Mouse (Mus musculus) lung, embryonic 14.5 days (tissue): Measurements from ENCODE around the gene Gm20388. TPM values are rescaled to one million over a fixed set of nuclear protein-coding genes. Genes with fewer than 3 reads are reported as not detected.
A peak's percentile ranks its signal among the peaks of the same experiment; 100 is the strongest.

Experiments used
- ATAC-seq: fragments of 200-750 bp; cut with Nextera tagmentation; 2 replicates; pipeline ENCODE4 v1.8.0; 2017; ENCODE audit warnings: mild to moderate bottlenecking, moderate TSS enrichment, moderate library complexity; ENCODE audit not compliant: insufficient read depth
- DNase-seq: peaks from one replicate; pipeline ENCODE4 v3.0.0-alpha.2; 2015
- H3K27ac ChIP-seq: fragments of 300-500 bp; sonication (generic); 2 replicates; pipeline ENCODE4 v1.5.1; 2014; ENCODE audit warnings: low read depth, mild to moderate bottlenecking, moderate library complexity
- H3K27me3 ChIP-seq: fragments of 300-500 bp; sonication (generic); 2 replicates; pipeline ENCODE4 v1.6.1; 2014; ENCODE audit warnings: low read length, control low read depth; ENCODE audit not compliant: insufficient read depth
- H3K36me3 ChIP-seq: fragments of 300-500 bp; sonication (generic); 2 replicates; pipeline ENCODE4 v1.6.1; 2014; ENCODE audit warnings: control low read depth; ENCODE audit not compliant: insufficient read depth
- H3K4me1 ChIP-seq: fragments of 300-500 bp; sonication (generic); 2 replicates; pipeline ENCODE4 v1.6.1; 2014; ENCODE audit warnings: antibody characterized with exemption, control low read depth; ENCODE audit not compliant: insufficient read depth
- H3K4me2 ChIP-seq: fragments of 300-500 bp; sonication (generic); 2 replicates; pipeline ENCODE4 v1.6.1; 2014; ENCODE audit warnings: mild to moderate bottlenecking
- H3K4me3 ChIP-seq: fragments of 300-500 bp; sonication (generic); 2 replicates; pipeline ENCODE4 v1.5.1; 2014; ENCODE audit warnings: low read depth, low read length
- H3K9ac ChIP-seq: fragments of 300-500 bp; sonication (generic); 2 replicates; pipeline ENCODE4 v1.6.1; 2014
- H3K9me3 ChIP-seq: fragments of 300-500 bp; sonication (generic); 2 replicates; pipeline ENCODE4 v1.6.1; 2016; ENCODE audit warnings: low read depth, low read length, control low read depth
- CTCF ChIP-seq: IDR thresholded peaks from 2 replicates; pipeline ENCODE4 v1.5.1; 2016; ENCODE audit warnings: antibody characterized with exemption, low read depth
- WGBS: fragments of 180-500 bp; shearing (Covaris S2); extraction: QIAGEN DNeasy Blood & Tissue Kit; methylation state at CpG from one replicate; pipeline ENCODE4 v1.1.7; 2014; 5-methylcytosine and 5-hydroxymethylcytosine counted together
- polyA plus RNA-seq: library from polyadenylated mRNA; unstranded; fragments of >200 nt; fragmentation: Nextera tagmentation; extraction: Ambion mirVana; gene quantifications from 2 replicates; pipeline ENCODE4 v1.2.1, GENCODE M21; 2014

Gm20388 gene
- polyA plus RNA-seq, 1 experiment from 2014 or later, result not detected

DNA sequence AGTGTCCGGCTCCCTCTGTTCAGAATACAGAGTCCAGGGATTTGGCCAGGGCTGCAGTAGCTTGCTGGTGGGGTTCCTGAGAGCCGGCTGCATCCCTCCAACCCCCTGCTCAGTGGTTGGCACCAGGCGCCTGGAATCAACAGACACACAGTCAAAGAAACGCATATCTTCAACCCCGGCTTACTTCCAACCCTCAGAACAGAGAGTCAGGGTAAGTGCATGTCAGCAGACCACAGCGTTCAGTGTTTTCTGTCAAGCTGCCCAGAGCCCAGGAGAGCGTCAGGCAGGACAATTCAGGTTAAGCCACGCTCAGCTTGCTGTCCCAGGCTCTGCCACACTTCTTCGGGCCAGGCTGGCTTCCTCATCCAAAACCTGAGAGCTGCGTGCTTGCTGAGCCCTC, 1770.8 kb downstream of the Gm20388 start:
- no peaks in the 10 kb centered on the region for H3K4me1 ChIP-seq
- H3K27me3 ChIP-seq, result no peaks in the 10 kb centered on the region; the same call in 1 of the 2 replicates
- no peak overlapping the region for H3K9ac ChIP-seq
- no peak overlapping the region for H3K4me3 ChIP-seq
- ATAC-seq (no peak), DNase-seq (no peak)
- H3K9me3 ChIP-seq, result no peaks in the 10 kb centered on the region
- no peak overlapping the region for H3K27ac ChIP-seq
- H3K36me3 ChIP-seq, result no peaks in the 10 kb centered on the region
- 50% methylated on average over 10 of the region's 10 CpGs for WGBS
- no peak for TF ChIP-seq CTCF
- no peak overlapping the region for H3K4me2 ChIP-seq

DNA sequence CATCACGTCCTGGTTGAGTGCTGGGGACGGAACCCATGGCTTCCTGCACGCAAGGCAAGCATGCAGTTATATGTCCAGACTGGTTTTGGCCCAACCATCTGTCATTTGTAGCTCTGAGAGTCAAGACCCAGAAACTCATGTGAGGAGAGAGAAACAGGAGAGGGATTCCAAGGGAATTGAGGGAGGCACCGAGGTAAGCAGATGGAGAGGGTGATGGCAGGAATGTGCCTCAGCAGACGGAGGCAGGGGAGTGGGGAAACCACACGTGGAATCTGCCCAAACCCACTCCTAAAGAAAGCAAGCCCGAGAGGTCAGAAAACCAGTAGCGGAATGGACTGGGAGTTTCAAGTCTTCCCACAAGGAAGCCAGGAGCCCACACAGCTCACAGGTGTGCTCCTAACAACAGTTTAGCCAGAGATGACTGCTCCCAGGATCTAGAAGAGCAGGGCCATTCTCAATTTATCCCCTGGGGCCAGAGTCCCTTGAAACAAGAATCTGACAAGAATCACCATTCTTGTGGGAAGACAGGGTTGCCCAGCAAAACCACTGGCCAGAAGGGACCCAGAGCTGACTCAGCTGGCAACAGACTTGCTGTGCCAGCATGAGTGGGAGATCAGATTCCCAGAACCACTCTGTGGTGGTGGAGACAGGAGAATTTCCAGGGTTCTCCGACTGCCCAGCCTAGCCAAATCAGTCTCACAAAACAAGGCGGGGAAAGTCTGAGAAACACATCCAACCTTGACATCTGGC, 1772.6 kb downstream of the Gm20388 start:
- no peak overlapping the region for H3K9ac ChIP-seq
- H3K27me3 ChIP-seq, result no peaks in the 10 kb centered on the region; the same call in 1 of the 2 replicates
- no peak for TF ChIP-seq CTCF
- H3K4me2 ChIP-seq, result no peak overlapping the region
- H3K36me3 ChIP-seq, result no peaks in the 10 kb centered on the region
- no peak overlapping the region for H3K27ac ChIP-seq
- no peaks in the 10 kb centered on the region for H3K4me1 ChIP-seq
- no peaks in the 10 kb centered on the region for H3K9me3 ChIP-seq
- no peak for DNase-seq
- ATAC-seq, result no peak
- H3K4me3 ChIP-seq, result no peak overlapping the region
- WGBS, result 59% methylated on average over 10 of the region's 10 CpGs

- peak; percentile 76 for TF ChIP-seq CTCF
- Histone ChIP-seq H3K9ac (no peak overlapping the region), H3K4me2 (no peak overlapping the region), H3K9me3 (no peaks in the 10 kb centered on the region), H3K4me1 (no peaks in the 10 kb centered on the region), H3K27ac (no peak overlapping the region), H3K27me3 (no peaks in the 10 kb centered on the region; the same call in 1 of the 2 replicates), H3K4me3 (no peak overlapping the region), H3K36me3 (no peaks in the 10 kb centered on the region)
- DNase-seq (peak; percentile 77), ATAC-seq (no peak)
- WGBS, result 11% methylated on average over 4 of the region's 4 CpGs
Measured at GRCm38 (mm10) chr8:121685419-121685818, 1774.8 kb downstream of the Gm20388 start.

DNA sequence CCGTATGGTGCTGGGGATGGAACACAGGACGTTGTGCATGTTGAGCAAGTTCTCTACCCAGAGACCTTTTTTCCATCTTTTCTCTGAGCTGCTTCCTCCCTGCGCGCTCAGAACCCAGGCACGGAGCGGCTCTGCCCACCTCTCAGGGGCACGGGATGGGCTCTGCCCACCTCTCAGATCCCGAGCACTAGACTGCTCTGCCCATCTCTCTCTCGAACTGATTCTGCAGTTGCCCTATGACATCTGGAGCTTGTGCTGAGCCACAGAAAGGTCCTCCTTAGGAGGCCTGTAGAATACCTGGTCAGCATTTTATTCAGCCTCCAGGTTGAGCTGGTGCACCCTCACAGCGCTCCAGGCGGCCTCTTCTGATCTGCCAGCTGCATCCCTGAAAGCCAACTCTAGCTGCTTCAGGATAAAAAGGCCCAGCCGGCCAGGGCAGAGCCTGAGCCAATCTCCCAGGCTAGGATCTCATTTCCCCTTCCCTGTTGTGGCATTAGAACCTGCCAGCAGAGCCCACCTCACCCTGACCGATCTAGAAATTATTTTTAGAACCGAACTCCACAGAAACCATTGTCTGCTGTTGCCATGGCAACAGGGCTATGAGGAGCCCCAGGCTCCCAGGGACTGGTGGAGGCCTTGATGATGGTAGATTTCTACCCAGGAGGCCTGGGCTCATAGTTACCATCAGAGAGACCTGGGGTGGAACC, 1777.0 kb downstream of the Gm20388 start:
- no peaks in the 10 kb centered on the region for H3K36me3 ChIP-seq
- H3K4me2 ChIP-seq, result no peak overlapping the region
- no peaks in the 10 kb centered on the region for H3K27me3 ChIP-seq
- no peak for TF ChIP-seq CTCF
- H3K9me3 ChIP-seq, result no peaks in the 10 kb centered on the region
- no peak overlapping the region for H3K9ac ChIP-seq
- ATAC-seq, result no peak
- 56% methylated on average over 14 of the region's 14 CpGs for WGBS
- DNase-seq, result peak; percentile 52
- no peaks in the 10 kb centered on the region for H3K4me1 ChIP-seq
- H3K4me3 ChIP-seq, result no peak overlapping the region
- H3K27ac ChIP-seq, result no peak overlapping the region

- H3K4me1 ChIP-seq, result no peaks in the 10 kb centered on the region
- 28% methylated on average over 5 of the region's 5 CpGs for WGBS
- no peak overlapping the region for H3K27ac ChIP-seq
- no peak for TF ChIP-seq CTCF
- ATAC-seq (no peak), DNase-seq (no peak)
- no peaks in the 10 kb centered on the region for H3K27me3 ChIP-seq
- H3K36me3 ChIP-seq, result no peaks in the 10 kb centered on the region
- H3K4me2 ChIP-seq, result no peak overlapping the region
- H3K9ac ChIP-seq, result no peak overlapping the region
- H3K9me3 ChIP-seq, result no peaks in the 10 kb centered on the region
- no peak overlapping the region for H3K4me3 ChIP-seq
Measured at GRCm38 (mm10) chr8:121688496-121688895, 1777.9 kb downstream of the Gm20388 start.

DNA sequence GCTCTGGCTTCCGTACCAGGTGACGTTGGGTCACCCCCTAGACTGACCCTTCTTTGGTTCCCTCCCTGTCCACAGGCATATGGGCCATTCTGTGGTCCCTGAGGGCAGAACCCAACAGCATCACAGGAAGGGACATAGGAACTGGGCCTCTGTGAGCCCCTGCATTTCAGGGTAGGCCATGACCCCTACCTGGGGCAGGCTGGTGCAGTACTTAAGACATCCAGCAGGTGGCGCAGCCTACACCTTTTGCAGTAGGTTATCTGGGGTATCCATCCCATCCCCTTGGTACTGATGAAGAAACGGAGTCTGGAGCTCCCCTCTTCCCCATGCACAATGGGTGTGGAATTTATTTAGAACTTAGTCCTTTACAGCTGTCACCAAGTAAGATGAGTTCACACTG, 1783.8 kb downstream of the Gm20388 start:
- DNase-seq (peak; percentile 47), ATAC-seq (no peak)
- no peaks in the 10 kb centered on the region for H3K27me3 ChIP-seq
- 55% methylated on average over 4 of the region's 4 CpGs for WGBS
- no peak overlapping the region for H3K4me3 ChIP-seq
- H3K27ac ChIP-seq, result no peak overlapping the region
- no peaks in the 10 kb centered on the region for H3K9me3 ChIP-seq
- no peaks in the 10 kb centered on the region for H3K36me3 ChIP-seq
- no peaks in the 10 kb centered on the region for H3K4me1 ChIP-seq
- peak; percentile 84 for TF ChIP-seq CTCF
- no peak overlapping the region for H3K9ac ChIP-seq
- H3K4me2 ChIP-seq, result no peak overlapping the region

DNA sequence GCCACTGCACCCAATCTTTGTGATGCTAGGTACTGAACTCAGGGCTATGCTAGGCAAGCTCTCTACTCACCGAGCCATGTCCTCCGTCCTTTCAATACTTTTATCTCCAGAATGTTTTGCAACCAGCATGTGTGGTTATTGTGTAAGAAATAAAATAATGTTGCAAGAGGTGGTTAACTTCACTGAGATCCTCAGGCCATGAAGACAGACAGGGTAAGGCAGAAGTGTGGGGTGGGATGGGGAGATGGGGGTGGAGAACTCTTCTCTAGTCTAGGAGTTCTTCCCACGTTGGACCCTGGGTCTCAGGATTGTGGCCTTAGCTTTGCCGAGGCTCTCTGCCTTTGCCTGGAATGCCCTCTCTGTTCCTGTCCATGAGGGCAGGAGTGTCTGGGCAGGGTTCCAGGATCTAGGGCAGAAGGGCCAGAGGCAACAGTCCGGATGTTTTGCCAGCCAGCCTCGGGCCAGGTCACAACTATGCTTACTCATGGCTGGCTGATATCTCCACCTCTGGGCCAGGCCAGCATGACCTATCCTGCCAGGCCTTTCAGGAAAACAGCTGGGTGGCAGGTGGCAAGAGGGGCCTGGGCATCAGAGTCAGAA, 1785.0 kb downstream of the Gm20388 start:
- WGBS, result 65% methylated on average over 6 of the region's 6 CpGs
- Histone ChIP-seq H3K27me3 (no peaks in the 10 kb centered on the region), H3K36me3 (no peaks in the 10 kb centered on the region), H3K4me1 (no peaks in the 10 kb centered on the region), H3K4me2 (no peak overlapping the region), H3K27ac (no peak overlapping the region), H3K4me3 (no peak overlapping the region), H3K9ac (no peak overlapping the region), H3K9me3 (no peaks in the 10 kb centered on the region)
- no peak for TF ChIP-seq CTCF
- DNase-seq, result no peak
- ATAC-seq, result no peak
